Mouse (Mus musculus) gastrocnemius, postnatal 4 days (tissue): Measurements from ENCODE around the gene Nek1. TPM values are rescaled to one million over a fixed set of nuclear protein-coding genes. Genes with fewer than 3 reads are reported as not detected.

Experiments used
- DNase-seq, 2 experiments: peaks; one replicate each; pipeline ENCODE4 v3.0.0; 2021 to 2022; ENCODE audit warnings: low spot score in 2 of 2, mixed read lengths in 2 of 2
- long read RNA-seq, 2 experiments: library from polyadenylated mRNA; stranded (forward); transcript quantifications; one replicate each; pipeline ENCODE4 v2.0.0; 2021
- total RNA-seq, 2 experiments: library from RNA; stranded (reverse); gene quantifications; 2 replicates each; pipeline ENCODE4 v1.2.3; 2021

Nek1 gene
- total RNA-seq: 10 to 100 TPM in 1 of 2 experiments, 1 to 10 TPM in 1; 9.7 to 10.3 TPM
- long read RNA-seq, experiment 1, full-length matches to known transcripts: 2 of 4 reads
- long read RNA-seq, experiment 1, partial matches to known transcripts: 2 of 4 reads
- long read RNA-seq, experiment 1, other reads (novel, unspliced or antisense): 0 of 4 reads
- long read RNA-seq, experiment 2, full-length matches to known transcripts: 1 of 4 reads
- long read RNA-seq, experiment 2, partial matches to known transcripts: 0 of 4 reads
- long read RNA-seq, experiment 2, other reads (novel, unspliced or antisense): 3 of 4 reads

GRCm38 (mm10) chr8:60992910-60993638, at the start of gene Nek1:
Gene Nek1 (plus strand): TSS chr8:60993195.
- DNase-seq: peak; percentile 95 to 99

DNA sequence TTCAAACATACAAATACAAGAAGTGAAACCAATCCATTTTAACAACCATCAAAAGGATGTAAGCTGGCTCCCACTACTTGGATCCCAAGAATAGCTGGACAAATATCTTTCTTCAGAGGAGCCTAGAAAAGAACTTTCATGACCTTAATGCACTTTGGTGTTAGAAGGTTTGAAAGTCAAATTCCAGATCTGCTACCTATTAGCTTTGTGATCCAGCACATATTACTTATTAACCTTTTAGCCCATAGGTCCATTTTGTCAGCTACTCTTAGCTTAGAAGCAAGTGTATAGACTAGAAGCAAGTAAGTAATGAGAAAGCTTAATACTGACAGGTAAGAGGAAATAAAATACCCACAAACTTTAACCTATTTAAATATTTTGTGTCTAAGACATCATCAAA, 45.5 kb upstream of the Nek1 start:
- no peak for DNase-seq

DNA sequence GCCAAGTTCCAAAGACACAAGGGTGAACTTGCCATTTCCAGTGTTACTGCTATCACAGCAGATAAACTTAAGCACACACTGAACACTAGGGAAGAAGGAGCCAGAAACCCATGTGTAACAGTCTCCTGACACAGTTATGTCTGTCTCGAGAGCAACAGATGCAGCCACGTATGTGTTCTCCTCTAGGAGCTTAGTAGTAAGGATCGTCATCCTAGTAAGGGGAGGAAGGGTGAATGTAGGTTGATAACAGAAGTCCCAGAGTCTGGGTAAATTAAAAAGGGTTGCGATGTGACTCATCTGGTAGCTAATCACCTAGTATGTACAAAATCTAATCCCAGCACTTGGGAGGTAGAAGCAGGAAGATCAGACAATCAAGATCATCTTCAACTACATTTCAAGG, 43.1 kb upstream of the Nek1 start:
- no peak for DNase-seq

- DNase-seq: no peak
Observed at GRCm38 (mm10) chr8:60951271-60951670, 41.7 kb upstream of the Nek1 start.

GRCm38 (mm10) chr8:60951757-60952156, 41.2 kb upstream of the Nek1 start:
- no peak for DNase-seq

GRCm38 (mm10) chr8:60952803-60953202, 40.2 kb upstream of the Nek1 start:
- no peak for DNase-seq

DNA sequence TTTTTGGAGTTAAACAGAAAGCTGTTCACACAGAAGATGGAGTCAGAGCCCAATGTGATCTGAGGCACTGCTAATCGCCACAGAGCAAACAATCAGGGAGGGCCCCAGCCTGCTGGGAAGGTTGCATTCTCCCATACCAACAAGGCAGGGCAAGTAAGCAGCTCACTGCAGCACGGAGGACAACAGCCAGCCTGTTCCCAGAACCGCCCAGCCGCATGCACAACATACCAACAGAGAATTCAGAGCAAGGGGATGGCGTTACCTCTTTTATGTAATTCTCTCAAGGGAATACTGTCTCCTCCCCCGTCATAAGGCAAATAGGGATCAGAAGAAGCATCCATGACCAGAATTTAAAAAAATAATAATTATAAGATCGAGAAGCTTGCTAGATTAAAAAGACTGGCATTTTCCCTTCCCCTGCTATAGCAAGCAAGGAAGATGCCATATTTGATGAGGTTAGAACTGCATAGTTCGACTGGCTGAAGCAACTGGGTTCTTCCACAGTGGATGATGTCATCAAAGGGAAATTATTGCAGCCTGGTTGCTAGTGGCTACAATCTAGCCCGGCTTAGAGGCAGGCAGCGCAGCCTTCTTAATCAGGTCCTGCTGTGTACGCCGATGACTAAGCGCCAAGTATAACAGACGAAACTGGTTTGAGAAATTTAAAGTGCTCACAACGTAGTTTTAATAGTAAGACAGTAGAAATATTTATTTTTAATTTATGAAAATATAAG, 38.5 kb upstream of the Nek1 start:
- DNase-seq: peak; percentile 18 to 60

GRCm38 (mm10) chr8:60956847-60957246, 36.1 kb upstream of the Nek1 start:
- no peak for DNase-seq

DNA sequence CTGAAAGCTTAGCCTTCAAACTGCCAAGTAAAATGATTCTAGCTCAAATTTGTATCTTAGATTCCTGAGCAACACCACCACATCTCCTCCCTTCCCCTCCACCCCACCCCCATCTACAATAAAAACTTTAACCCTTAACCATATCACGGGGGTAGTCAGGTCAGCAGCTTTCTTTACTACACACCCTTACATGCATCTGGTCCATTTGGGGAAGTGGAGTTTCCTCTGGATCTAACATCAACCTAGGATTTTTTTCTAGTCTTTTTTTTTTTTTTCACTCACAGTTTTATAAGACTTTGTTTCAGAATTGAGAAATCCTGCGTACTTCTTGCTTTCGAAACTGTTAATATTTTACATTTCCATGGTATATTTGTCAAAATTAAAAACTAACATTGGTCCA, 30.2 kb upstream of the Nek1 start:
- no peak for DNase-seq

- DNase-seq: no peak
Observed at GRCm38 (mm10) chr8:60963931-60964330, 29.1 kb upstream of the Nek1 start.

DNA sequence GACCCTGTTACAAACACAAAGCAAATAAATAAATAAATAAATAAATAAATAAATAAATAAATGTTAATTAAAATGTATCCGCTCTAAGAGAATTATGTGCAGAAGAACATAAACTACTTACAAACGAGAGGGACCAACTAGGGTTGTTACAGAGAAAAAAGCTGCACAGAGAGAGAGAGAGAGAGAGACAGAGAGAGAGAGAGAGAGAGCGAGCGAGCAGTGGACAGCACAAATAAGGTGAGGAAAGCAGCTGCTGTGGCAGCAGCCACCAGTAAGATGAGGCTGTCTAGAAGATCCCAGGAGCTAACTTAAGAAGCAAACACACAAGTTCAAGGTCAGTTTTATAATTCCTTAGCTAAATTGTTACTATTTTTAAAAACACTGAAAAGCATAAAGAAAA, 28.5 kb upstream of the Nek1 start:
- no peak for DNase-seq

DNA sequence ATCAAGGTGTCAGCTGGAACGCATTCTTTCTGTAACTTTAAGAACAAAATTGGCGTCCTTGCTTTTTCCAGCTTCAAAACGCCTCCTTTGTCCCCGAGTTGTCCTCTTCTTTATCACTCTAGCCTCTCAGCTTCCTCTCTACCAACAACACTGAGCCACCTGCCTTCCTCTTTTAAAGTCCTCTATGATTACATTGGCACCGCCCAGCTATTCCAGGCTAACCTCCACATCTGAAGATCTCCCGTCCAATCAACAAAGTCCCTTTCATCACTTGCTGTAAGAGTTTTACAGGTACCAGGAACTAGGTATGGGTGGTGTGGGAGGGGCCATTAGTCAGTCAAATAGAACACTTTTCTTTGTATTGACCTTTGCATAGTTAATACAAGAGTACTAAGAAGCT, 27.7 kb upstream of the Nek1 start:
- DNase-seq: no peak

GRCm38 (mm10) chr8:60965741-60966140, 27.3 kb upstream of the Nek1 start:
- DNase-seq: no peak

- DNase-seq: no peak
Observed at GRCm38 (mm10) chr8:60969091-60969490, 23.9 kb upstream of the Nek1 start.

DNA sequence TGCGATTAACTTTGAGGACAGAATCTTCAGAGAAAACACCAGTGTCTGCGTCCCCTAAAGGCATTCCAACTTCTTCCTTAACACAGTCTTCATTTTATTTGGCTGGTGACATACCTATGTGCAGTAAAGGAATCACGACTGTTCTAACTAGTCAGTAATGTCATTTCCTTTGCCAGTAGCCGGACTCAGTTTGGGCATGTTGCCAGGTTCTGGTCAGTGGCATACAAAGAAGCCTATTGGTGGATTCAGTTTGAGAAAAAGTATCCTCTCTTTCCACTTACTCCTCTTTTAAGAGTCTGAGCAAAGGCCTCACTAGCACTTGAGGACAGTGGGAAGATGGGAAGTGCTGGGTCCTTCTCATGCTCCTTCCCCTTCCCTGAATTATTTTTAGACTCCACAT, 21.2 kb upstream of the Nek1 start:
- DNase-seq: peak in 1 of 2 experiments; percentile 11

- DNase-seq: no peak
Observed at GRCm38 (mm10) chr8:60973448-60973847, 19.5 kb upstream of the Nek1 start.

GRCm38 (mm10) chr8:60974837-60975236, 18.2 kb upstream of the Nek1 start:
- no peak for DNase-seq

DNA sequence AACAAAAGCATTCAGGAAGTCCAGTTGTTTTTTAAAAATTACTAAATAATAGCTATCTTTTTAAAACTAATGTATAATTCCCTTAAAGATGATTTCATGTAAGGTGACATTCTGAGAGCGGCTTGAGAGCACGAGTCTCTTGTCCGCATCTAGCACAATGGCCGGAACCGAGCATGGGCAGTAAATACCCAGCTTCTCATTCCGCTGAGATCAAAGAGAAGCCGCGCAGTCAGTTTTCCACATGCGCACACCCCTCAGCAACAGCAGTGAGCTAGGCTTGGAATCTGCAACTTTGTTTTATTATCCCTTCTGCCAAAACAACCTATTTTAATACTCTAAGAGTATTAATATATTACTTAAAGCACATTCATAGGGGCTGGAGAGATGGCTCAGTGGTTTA, 16.2 kb upstream of the Nek1 start:
- DNase-seq: no peak

DNA sequence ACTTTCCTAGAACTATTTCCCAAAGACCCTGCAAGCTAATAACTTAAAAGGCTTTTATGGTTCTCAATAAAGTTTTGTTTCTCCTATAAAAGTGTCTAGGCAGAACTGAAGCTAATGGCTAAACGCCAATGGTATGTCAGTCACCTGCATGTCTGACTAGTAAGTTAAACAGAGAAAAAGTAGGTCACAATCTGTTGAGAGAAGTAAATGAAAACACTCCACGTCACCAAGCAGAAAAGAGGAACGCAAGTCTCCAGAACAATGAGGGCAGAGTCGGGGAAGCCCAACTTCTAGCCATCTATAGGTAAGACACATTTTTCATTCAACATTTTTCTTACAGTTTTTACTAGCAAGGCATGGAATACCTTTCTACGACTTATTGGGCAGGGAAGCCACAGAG, 14.5 kb upstream of the Nek1 start:
- DNase-seq: no peak

DNA sequence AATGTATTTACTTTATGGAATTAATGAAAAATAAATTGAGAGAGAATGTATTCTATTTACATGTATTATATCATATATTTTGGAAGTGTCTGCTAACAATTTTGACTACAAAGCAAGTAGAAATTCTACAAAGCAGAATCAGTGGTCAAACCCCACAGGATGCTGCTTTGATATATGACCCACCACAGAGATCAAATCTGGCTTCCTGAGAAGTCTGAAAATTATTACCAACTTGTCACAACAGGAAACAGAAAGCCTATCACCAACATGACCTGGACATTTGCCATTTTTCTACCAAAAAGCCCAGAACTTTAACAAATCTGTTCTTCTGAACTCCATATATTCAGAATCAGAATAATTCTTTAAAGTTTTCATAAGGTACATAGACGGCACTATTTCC, 11.6 kb upstream of the Nek1 start:
- no peak for DNase-seq

DNA sequence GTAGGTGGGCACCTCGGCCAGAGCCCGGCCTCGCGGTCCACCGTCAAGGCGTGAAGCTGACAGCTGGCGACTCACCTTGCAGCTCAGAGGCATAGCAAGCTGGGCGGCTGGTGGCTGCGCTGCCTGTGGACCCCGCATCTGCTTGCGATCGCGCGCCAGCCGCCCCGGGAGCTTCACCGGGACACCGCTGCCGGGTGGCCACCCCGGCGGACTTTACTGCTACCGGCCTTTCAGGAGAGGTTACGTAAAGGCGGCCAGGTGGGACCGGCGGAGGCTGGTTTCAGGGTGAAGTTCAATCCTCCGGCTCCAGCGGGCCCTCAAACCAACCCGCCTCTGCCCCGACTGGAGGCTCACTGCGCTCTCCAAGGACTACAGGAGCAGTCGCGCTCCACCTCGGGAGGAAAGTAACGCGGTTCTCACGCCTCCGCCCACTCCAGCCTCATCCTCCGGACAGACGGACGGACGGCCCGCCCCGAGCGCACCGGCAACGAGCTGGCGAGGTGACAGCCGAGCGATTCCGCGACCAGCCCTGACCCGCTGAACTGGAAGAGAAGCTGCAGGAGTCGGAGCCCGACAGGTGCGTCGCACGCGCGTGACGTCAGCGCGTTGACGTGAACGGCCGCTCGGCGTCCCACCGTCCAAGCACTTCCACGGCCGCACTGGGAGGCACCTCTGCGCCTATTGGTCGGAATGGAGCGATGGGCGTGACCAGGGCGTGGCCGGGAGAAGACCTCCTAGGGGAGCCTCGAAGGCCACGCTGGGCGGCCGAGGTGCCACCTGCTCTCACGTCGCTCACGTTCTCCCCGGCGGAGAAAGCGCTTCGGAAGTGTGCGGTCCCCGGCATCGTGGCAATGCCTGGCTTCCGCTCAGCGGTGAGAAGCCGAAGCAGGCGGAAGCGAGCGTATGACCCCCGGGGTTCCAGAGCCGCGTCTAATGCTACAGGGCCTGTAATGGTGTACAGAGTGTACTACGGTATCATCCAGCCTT, 10.0 kb upstream of the Nek1 start, which contains the start of gene Clcn3:
Gene Clcn3 (minus strand): TSS at position 600 of the 987 bp plus-strand sequence.
- DNase-seq: peak; percentile 86 to 96
